Mouse (Mus musculus) MEL (cell line): Measurements from ENCODE around the gene Neu2. TPM values are rescaled to one million over a fixed set of nuclear protein-coding genes. Genes with fewer than 3 reads are reported as not detected.

ENCODE experiments used
- DNase-seq: peaks from one replicate; pipeline ENCODE4 v3.0.0; 2011; ENCODE audit warnings: low read depth, low spot score
- H3K27ac ChIP-seq: 2 replicates; pipeline ENCODE4 v1.5.1; 2012; ENCODE audit warnings: low read depth, mild to moderate bottlenecking, control low read depth, low read length, moderate library complexity; ENCODE audit not compliant: control insufficient read depth
- H3K27me3 ChIP-seq, 2 experiments: fragments of 150-350 bp in 1 of 2; sonication (generic) in 1 of 2; 2 replicates each; pipeline ENCODE4 v1.6.1; 2012; ENCODE audit warnings: low read length in 2 of 2, mild to moderate bottlenecking in 2 of 2, improper control_type of control experiment in 1 of 2, moderate library complexity in 1 of 2; ENCODE audit not compliant: insufficient read depth in 2 of 2, control insufficient read depth in 1 of 2
- H3K36me3 ChIP-seq, 2 experiments: 2 replicates each; pipeline ENCODE4 v1.6.1; 2012 to 2014; ENCODE audit warnings: low read length in 2 of 2, improper control_type of control experiment in 1 of 2, inconsistent platforms in 1 of 2, mild to moderate bottlenecking in 1 of 2; ENCODE audit not compliant: insufficient read depth in 2 of 2, control insufficient read depth in 1 of 2
- H3K4me1 ChIP-seq, 2 experiments: fragments of 150-350 bp in 1 of 2; sonication (generic) in 1 of 2; 2 replicates each; pipeline ENCODE4 v1.6.1; 2012; ENCODE audit warnings: low read length in 2 of 2, improper control_type of control experiment in 1 of 2, mild to moderate bottlenecking in 1 of 2; ENCODE audit not compliant: insufficient read depth in 2 of 2, control insufficient read depth in 1 of 2
- H3K4me3 ChIP-seq, 2 experiments: fragments of 150-350 bp in 1 of 2; sonication (generic) in 1 of 2; 2 replicates each; pipeline ENCODE4 v1.5.1; 2012; ENCODE audit warnings: low read depth in 2 of 2, low read length in 2 of 2, mild to moderate bottlenecking in 2 of 2, moderate library complexity in 2 of 2, control low read depth in 1 of 2, improper control_type of control experiment in 1 of 2; ENCODE audit not compliant: control insufficient read depth in 1 of 2, insufficient read depth in 1 of 2
- H3K79me2 ChIP-seq: 2 replicates; pipeline ENCODE4 v1.6.1; 2012; ENCODE audit warnings: mild to moderate bottlenecking, low read length, moderate library complexity; ENCODE audit not compliant: control insufficient read depth, poor library complexity, insufficient read depth
- H3K9ac ChIP-seq: 2 replicates; pipeline ENCODE4 v1.6.1; 2012; ENCODE audit warnings: low read depth, mild to moderate bottlenecking, control low read depth, low read length, moderate library complexity; ENCODE audit not compliant: control insufficient read depth, poor library complexity, severe bottlenecking
- H3K9me3 ChIP-seq: fragments of 150-350 bp; sonication (generic); replicated peaks from 2 replicates; pipeline ENCODE4 v1.6.1; 2012; ENCODE audit warnings: mild to moderate bottlenecking, low read length, improper control_type of control experiment, moderate library complexity; ENCODE audit not compliant: insufficient read depth
- BHLHE40 ChIP-seq: IDR thresholded peaks from 2 replicates; pipeline ENCODE4 v1.6.1; 2012; ENCODE audit warnings: low read depth, mild to moderate bottlenecking, inconsistent platforms, low read length, improper control_type of control experiment, borderline replicate concordance
- CHD1 ChIP-seq: IDR thresholded peaks from 2 replicates; pipeline ENCODE4 v1.6.1; 2012; ENCODE audit warnings: low read depth, mild to moderate bottlenecking, inconsistent platforms, low read length, improper control_type of control experiment
- CHD2 ChIP-seq: IDR thresholded peaks from 2 replicates; pipeline ENCODE4 v1.6.1; 2011; ENCODE audit warnings: low read length, improper control_type of control experiment
- CTCF ChIP-seq, 3 experiments: IDR thresholded peaks in 2 of 3; conservative IDR thresholded peaks in 1 of 3; 2 replicates each; pipeline ENCODE4 v1.5.1; 2011 to 2012; ENCODE audit warnings: low read length in 3 of 3, low read depth in 2 of 3, mild to moderate bottlenecking in 2 of 3, improper control_type of control experiment in 1 of 3, inconsistent platforms in 1 of 3, mixed read lengths in 1 of 3, moderate library complexity in 1 of 3; ENCODE audit not compliant: control insufficient read depth in 1 of 3, insufficient read depth in 1 of 3, poor library complexity in 1 of 3, severe bottlenecking in 1 of 3
- HCFC1 ChIP-seq: IDR thresholded peaks from 2 replicates; pipeline ENCODE4 v1.6.1; 2012; ENCODE audit warnings: low read depth, mild to moderate bottlenecking, inconsistent platforms, low read length, improper control_type of control experiment, moderate library complexity
- KAT2A ChIP-seq: conservative IDR thresholded peaks from 2 replicates; pipeline ENCODE4 v1.6.1; 2012; ENCODE audit warnings: low read depth, low read length, improper control_type of control experiment, inconsistent platforms
- MAFK ChIP-seq: IDR thresholded peaks from 2 replicates; pipeline ENCODE4 v1.6.1; 2011; ENCODE audit warnings: low read depth, mild to moderate bottlenecking, low read length, improper control_type of control experiment, borderline replicate concordance
- MAX ChIP-seq: IDR thresholded peaks from 2 replicates; pipeline ENCODE4 v1.6.1; 2011; ENCODE audit warnings: low read length, improper control_type of control experiment
- MAZ ChIP-seq: IDR thresholded peaks from 2 replicates; pipeline ENCODE4 v1.6.1; 2012; ENCODE audit warnings: low read depth, mild to moderate bottlenecking, inconsistent platforms, low read length, improper control_type of control experiment
- MEF2A ChIP-seq: IDR thresholded peaks from 2 replicates; pipeline ENCODE4 v1.6.1; 2014; ENCODE audit warnings: low read depth, mild to moderate bottlenecking, inconsistent platforms, low read length, improper control_type of control experiment; ENCODE audit not compliant: poor library complexity, insufficient replicate concordance, severe bottlenecking; ENCODE audit errors: extremely low read depth
- MXI1 ChIP-seq: IDR thresholded peaks from 2 replicates; pipeline ENCODE4 v1.6.1; 2011; ENCODE audit warnings: mild to moderate bottlenecking, low read depth, low read length, improper control_type of control experiment
- MYB ChIP-seq: IDR thresholded peaks from 2 replicates; pipeline ENCODE4 v1.6.1; 2011; ENCODE audit warnings: mild to moderate bottlenecking, low read depth, low read length, improper control_type of control experiment
- MYC ChIP-seq: IDR thresholded peaks from 2 replicates; pipeline ENCODE4 v1.6.1; 2011; ENCODE audit warnings: low read depth, mild to moderate bottlenecking, low read length, improper control_type of control experiment, moderate library complexity
- NELFE ChIP-seq: IDR thresholded peaks from 2 replicates; pipeline ENCODE4 v1.6.1; 2011; ENCODE audit warnings: low read depth, low read length, improper control_type of control experiment
- POLR2A ChIP-seq, 2 experiments: IDR thresholded peaks; 2 replicates each; pipeline ENCODE4 v1.6.1; 2011 to 2012; ENCODE audit warnings: low read length in 2 of 2, mild to moderate bottlenecking in 2 of 2, control low read depth in 1 of 2, improper control_type of control experiment in 1 of 2, low read depth in 1 of 2, moderate library complexity in 1 of 2; ENCODE audit not compliant: control insufficient read depth in 1 of 2, insufficient read depth in 1 of 2, poor library complexity in 1 of 2
- POLR2AphosphoS2 ChIP-seq: IDR thresholded peaks from 2 replicates; pipeline ENCODE4 v1.6.1; 2011; ENCODE audit warnings: low read length, improper control_type of control experiment
- POLR2AphosphoS5 ChIP-seq: IDR thresholded peaks from 2 replicates; pipeline ENCODE4 v1.6.1; 2012; ENCODE audit warnings: low read depth, borderline replicate concordance, mild to moderate bottlenecking, inconsistent platforms, low read length, moderate library complexity, mixed read lengths
- RAD21 ChIP-seq: IDR thresholded peaks from 2 replicates; pipeline ENCODE4 v1.6.1; 2011; ENCODE audit warnings: mild to moderate bottlenecking, low read depth, low read length, improper control_type of control experiment
- RCOR1 ChIP-seq: IDR thresholded peaks from 2 replicates; pipeline ENCODE4 v1.6.1; 2012; ENCODE audit warnings: low read depth, mild to moderate bottlenecking, inconsistent platforms, low read length, improper control_type of control experiment
- SIN3A ChIP-seq: IDR thresholded peaks from 2 replicates; pipeline ENCODE4 v1.6.1; 2012; ENCODE audit warnings: low read length, improper control_type of control experiment, inconsistent platforms
- SMC3 ChIP-seq: IDR thresholded peaks from 2 replicates; pipeline ENCODE4 v1.6.1; 2011; ENCODE audit warnings: low read depth, low read length, improper control_type of control experiment
- TBP ChIP-seq: IDR thresholded peaks from 2 replicates; pipeline ENCODE4 v1.8.0; 2011; ENCODE audit warnings: low read depth, low read length, improper control_type of control experiment
- UBTF ChIP-seq: IDR thresholded peaks from 2 replicates; pipeline ENCODE4 v1.6.1; 2012; ENCODE audit warnings: low read depth, mild to moderate bottlenecking, inconsistent platforms, low read length, improper control_type of control experiment, moderate library complexity, borderline replicate concordance; ENCODE audit not compliant: insufficient read depth
- USF1 ChIP-seq: IDR thresholded peaks from 2 replicates; pipeline ENCODE4 v1.6.1; 2014; ENCODE audit warnings: low read depth, mild to moderate bottlenecking, inconsistent platforms, low read length, improper control_type of control experiment, moderate library complexity
- USF2 ChIP-seq, 2 experiments: IDR thresholded peaks; 2 replicates each; pipeline ENCODE4 v1.6.1; 2011 to 2012; ENCODE audit warnings: improper control_type of control experiment in 2 of 2, low read length in 2 of 2, borderline replicate concordance in 1 of 2, inconsistent platforms in 1 of 2, low read depth in 1 of 2, mild to moderate bottlenecking in 1 of 2; ENCODE audit not compliant: insufficient read depth in 1 of 2
- ZC3H11A ChIP-seq: IDR thresholded peaks from 2 replicates; pipeline ENCODE4 v1.6.1; 2012; ENCODE audit warnings: low read depth, mild to moderate bottlenecking, inconsistent platforms, low read length, improper control_type of control experiment
- ZKSCAN1 ChIP-seq: IDR thresholded peaks from 2 replicates; pipeline ENCODE4 v1.6.1; 2012; ENCODE audit warnings: low read depth, mild to moderate bottlenecking, inconsistent platforms, low read length, improper control_type of control experiment, moderate library complexity
- ZMIZ1 ChIP-seq: IDR thresholded peaks from 2 replicates; pipeline ENCODE4 v1.6.1; 2012; ENCODE audit warnings: low read depth, mild to moderate bottlenecking, inconsistent platforms, low read length, improper control_type of control experiment, moderate library complexity
- polyA plus RNA-seq, 2 experiments: library from polyadenylated mRNA; stranded (reverse) in 1 of 2; unstranded in 1 of 2; fragments of >175 nt in 1 of 2; fragments of >200 nt in 1 of 2; gene quantifications; 2 replicates each; pipeline versions ENCODE4 v1.2.1 to v1.2.4; 2012; ENCODE audit warnings: low replicate concordance in 2 of 2, low read depth in 1 of 2; ENCODE audit not compliant: insufficient read length in 2 of 2, insufficient read depth in 1 of 2, missing spikeins in 1 of 2
- total RNA-seq: library from RNA; depleted of rRNA; stranded (reverse); fragments of 300-350 nt; gene quantifications from 2 replicates; pipeline ENCODE4 v1.2.3, GENCODE M21; 2012

The Neu2 gene
- total and polyA plus RNA-seq, 3 experiments: not detected

DNA sequence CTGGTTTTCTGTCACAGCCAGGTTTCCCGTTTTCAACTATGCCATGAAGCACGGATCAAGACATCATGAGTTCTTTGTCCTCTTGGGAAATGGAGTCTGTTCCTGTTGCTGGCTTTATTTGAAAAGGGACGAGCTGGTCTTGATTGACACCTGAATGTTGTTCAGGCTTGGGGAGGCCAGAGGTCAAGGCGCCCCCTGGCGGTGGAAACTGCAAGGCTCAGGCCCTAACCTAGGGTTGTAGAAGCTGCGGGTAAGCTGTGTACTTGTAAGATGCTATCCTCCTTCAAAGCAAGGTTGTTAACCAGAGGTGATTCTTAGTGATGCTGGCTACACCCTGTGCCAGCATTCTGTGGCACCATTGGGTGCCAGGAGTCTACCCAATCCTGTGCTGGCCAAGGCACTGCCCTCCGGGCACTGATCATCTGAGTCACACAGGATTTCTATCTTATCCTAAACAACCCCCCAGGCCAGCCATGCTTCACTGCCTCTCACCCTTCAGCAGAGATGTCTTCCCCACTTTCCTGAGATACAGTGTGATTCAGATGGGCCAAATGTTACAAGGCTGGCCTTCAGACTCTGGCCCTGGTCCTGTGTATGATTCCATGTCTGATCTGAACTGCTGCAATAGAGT lies 98.8 kb downstream of the Neu2 start:
- Histone ChIP-seq H3K9ac (no peak overlapping the region), H3K9me3 (no peaks in the 10 kb centered on the region), H3K27me3 (peaks cover 3 to 5% of the 10 kb centered on the region in 2 experiments), H3K79me2 (no peaks in the 10 kb centered on the region), H3K4me1 (peaks cover 0 to 7% of the 10 kb centered on the region in 2 experiments; a peak in 1 of 4 replicates), H3K27ac (no peak overlapping the region), H3K4me3 (peak overlapping the region; percentile 19 to 29; a peak in 3 of 4 replicates), H3K36me3 (peaks cover 0 to 5% of the 10 kb centered on the region in 2 experiments; a peak in 2 of 4 replicates)
- peak; percentile 83 for DNase-seq
- TF ChIP-seq RCOR1 (no peak), CTCF (IDR thresholded peaks at IDR 0.05 in 2 of 3, conservative IDR thresholded peaks at IDR 0.05 in 1 of 3; ENCODE audit: control insufficient read depth in 1 of 3, insufficient read depth in 1 of 3, low read depth in 2 of 3, low read length in 3 of 3, poor library complexity in 1 of 3, severe bottlenecking in 1 of 3) (peak; percentile 90 to 96 (median 96)), BHLHE40 (no peak), ZC3H11A (peak; percentile 51), RAD21 (peak; percentile 55), MXI1 (no peak), ZKSCAN1 (no peak), MYB (no peak), SMC3 (peak; percentile 83), TBP (no peak), MAZ (no peak), SIN3A (no peak), POLR2AphosphoS2 (no peak), ZMIZ1 (no peak), MYC (no peak), CHD1 (no peak), UBTF (no peak)

DNA sequence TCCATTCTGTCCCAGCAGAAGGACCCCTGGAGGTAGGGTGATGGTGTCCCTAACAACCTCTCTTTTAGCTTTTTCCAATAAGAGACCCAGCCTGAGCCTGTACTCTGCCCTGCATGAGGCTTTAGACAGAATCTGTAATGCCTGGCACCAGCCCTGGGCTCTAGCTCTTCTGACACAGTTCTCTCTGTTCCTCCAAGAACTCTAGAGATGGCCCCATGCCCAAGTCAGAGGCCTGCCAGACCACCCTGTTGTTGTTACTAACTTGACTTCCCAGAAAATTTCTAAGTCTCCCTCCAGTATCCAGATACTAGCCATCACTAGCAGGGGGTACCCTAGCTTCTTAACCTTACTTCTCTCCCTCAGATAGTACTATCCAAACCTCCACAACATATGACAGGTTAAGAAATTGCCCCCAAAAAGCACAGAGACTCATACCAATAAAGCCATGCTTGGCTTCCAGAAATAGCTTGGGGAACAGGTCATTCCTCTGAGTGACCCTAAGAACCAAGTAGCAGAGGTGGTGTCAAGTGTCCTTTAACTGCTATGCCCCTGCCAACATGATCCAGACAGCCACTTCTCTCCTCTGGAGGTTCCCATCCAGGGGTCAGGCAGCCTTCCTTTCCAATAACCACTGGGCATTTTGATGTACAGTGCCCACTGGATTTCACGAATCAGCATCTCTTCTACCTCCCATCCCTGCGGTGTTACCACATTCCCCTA lies 105.0 kb downstream of the Neu2 start:
- Histone ChIP-seq H3K27ac (no peak overlapping the region), H3K4me3 (no peak overlapping the region), H3K4me1 (peaks cover 0 to 4% of the 10 kb centered on the region in 2 experiments; a peak in 2 of 4 replicates), H3K9ac (no peak overlapping the region), H3K27me3 (no peaks in the 10 kb centered on the region), H3K9me3 (no peaks in the 10 kb centered on the region), H3K79me2 (no peaks in the 10 kb centered on the region), H3K36me3 (peaks cover 0 to 3% of the 10 kb centered on the region in 2 experiments; a peak in 2 of 4 replicates)
- TF ChIP-seq RAD21 (no peak), CHD2 (no peak), POLR2AphosphoS5 (no peak), ZMIZ1 (no peak), MAX (no peak), USF1 (no peak), POLR2A (IDR thresholded peaks at IDR 0.05; ENCODE audit: control insufficient read depth in 1 of 2, insufficient read depth in 1 of 2, low read depth in 1 of 2, low read length in 2 of 2, poor library complexity in 1 of 2) (no peak), HCFC1 (no peak), UBTF (no peak), USF2 (IDR thresholded peaks at IDR 0.05; ENCODE audit: borderline replicate concordance in 1 of 2, insufficient read depth in 1 of 2, low read depth in 1 of 2, low read length in 2 of 2) (no peak), MEF2A (no peak), KAT2A (no peak), NELFE (no peak), MAFK (no peak), SMC3 (no peak), ZC3H11A (no peak), MAZ (no peak), MYB (no peak), RCOR1 (no peak)
- DNase-seq: no peak
